Mouse (Mus musculus): ENCODE results near the gene Gm3411. TPM values are rescaled to one million over a fixed set of nuclear protein-coding genes. Genes with fewer than 3 reads are reported as not detected.
"Not testable (repeated sequence)": the region's sequence is repeated elsewhere in the genome, so short reads cannot be mapped to it uniquely, and the experiment has no call there.

Gm3411 gene
- not detected in 2 replicates for polyA plus RNA-seq (2012; rRNA removed)
- 0.09 TPM in 1 of 2 replicates, not detected in the other for polyA plus RNA-seq (2014; fragmentation: Nextera tagmentation; extraction: Ambion mirVana)

DNA sequence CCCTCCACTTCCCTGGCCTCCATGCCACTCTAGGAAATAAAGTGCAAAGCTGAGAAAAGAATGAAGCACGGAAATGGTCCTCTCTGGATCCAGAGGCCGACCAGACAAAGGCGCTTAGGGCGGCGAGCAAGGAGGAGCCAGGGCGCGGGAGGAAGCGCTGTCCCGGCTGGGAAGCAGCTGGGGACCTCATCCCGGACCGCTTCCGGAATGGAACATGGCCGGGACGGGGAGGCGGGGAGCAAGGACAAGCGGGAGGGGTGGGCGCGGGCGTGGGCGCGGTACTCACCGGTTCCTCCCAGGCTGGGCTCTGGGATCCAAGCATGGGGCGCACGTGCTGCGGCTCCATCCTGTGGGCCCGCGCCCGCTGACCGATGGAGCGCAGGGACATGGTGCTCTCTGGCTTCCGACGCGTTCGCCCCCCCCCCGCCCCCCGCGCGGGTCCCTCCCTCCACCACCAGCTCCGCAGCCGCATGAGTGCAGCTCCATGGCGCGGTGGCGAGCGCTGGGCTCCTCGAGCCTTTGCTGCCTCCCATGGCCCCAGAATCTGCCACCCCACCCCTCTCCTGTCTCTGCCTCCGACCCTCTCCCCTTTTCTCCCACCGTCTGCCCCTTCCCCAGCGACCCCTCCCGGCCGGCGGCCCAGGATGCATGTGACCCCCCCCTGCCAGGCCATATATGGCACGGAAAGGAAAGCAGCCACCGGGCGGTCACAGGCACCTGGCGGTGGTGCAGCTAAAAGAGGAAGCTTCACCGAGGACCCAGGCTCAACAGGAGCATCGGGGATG, at the start of gene Gm3411:
Gm3411 (minus strand) TSS at position 320 of the 785 bp plus-strand sequence.
- H3K36me3 ChIP-seq (replicated peaks; ENCODE audit: control insufficient read depth, insufficient read depth, low read depth); H3K27me3 ChIP-seq (ENCODE audit: control insufficient read depth, insufficient read depth, low read length); H3K4me1 ChIP-seq (replicated peaks; ENCODE audit: control insufficient read depth in 2 of 2, insufficient read depth in 2 of 2, low read length in 1 of 2); ATAC-seq (ENCODE audit: insufficient read depth); H3K27ac ChIP-seq; H3K4me2 ChIP-seq (ENCODE audit: low read depth); H3K9me3 ChIP-seq (ENCODE audit: control insufficient read depth, low read length); H3K9ac ChIP-seq (replicated peaks); H3K4me3 ChIP-seq (ENCODE audit: insufficient read depth in 1 of 2, low read depth in 2 of 2, low read length in 2 of 2); DNase-seq (ENCODE audit: low read depth in 3 of 3, low spot score in 3 of 3): not testable (repeated sequence)
- WGBS (ENCODE audit: insufficient replicate concordance) = 2% methylated on average over 53 of the region's 57 CpGs

DNA sequence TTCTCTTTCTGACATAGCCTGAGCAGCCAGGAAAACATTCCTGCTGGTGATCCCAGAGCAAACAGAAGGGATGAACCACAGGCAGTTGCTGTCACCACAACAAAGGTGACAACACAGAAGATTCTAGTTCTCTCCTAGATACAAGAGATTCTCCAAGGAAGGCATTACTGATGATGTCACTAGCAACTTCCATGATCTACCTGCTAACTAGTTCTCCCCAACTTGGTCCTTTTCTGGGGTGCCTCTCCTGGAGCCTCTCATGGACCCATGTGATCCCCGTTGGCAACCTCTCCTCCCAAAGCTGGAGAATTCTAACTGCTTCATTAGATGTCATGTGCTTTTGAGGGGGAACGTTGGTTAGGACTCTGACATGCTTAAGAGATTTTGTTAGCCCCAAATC, 17.7 kb upstream of the Gm3411 start, which contains the start of gene Gm21103:
Gm21103 (minus strand) TSS at position 101 of the 400 bp plus-strand sequence.
- not testable (repeated sequence) for ATAC-seq (ENCODE audit: insufficient read depth); H3K27me3 ChIP-seq (ENCODE audit: control insufficient read depth, insufficient read depth, low read length); H3K9me3 ChIP-seq (ENCODE audit: control insufficient read depth, low read length); DNase-seq (ENCODE audit: low read depth in 3 of 3, low spot score in 3 of 3); H3K36me3 ChIP-seq (replicated peaks; ENCODE audit: control insufficient read depth, insufficient read depth, low read depth); H3K27ac ChIP-seq; H3K4me3 ChIP-seq (ENCODE audit: insufficient read depth in 1 of 2, low read depth in 2 of 2, low read length in 2 of 2); H3K9ac ChIP-seq (replicated peaks); H3K4me2 ChIP-seq (ENCODE audit: low read depth); H3K4me1 ChIP-seq (replicated peaks; ENCODE audit: control insufficient read depth in 2 of 2, insufficient read depth in 2 of 2, low read length in 1 of 2)
- 53% methylated on average over 2 of the region's 2 CpGs for WGBS (ENCODE audit: insufficient replicate concordance)

- H3K9me3 ChIP-seq (ENCODE audit: control insufficient read depth, low read length); H3K4me1 ChIP-seq (replicated peaks; ENCODE audit: control insufficient read depth in 2 of 2, insufficient read depth in 2 of 2, low read length in 1 of 2); H3K27ac ChIP-seq; H3K4me2 ChIP-seq (ENCODE audit: low read depth); H3K36me3 ChIP-seq (replicated peaks; ENCODE audit: control insufficient read depth, insufficient read depth, low read depth); DNase-seq (ENCODE audit: low read depth in 3 of 3, low spot score in 3 of 3); H3K9ac ChIP-seq (replicated peaks); H3K4me3 ChIP-seq (ENCODE audit: insufficient read depth in 1 of 2, low read depth in 2 of 2, low read length in 2 of 2); ATAC-seq (ENCODE audit: insufficient read depth); H3K27me3 ChIP-seq (ENCODE audit: control insufficient read depth, insufficient read depth, low read length): not testable (repeated sequence)
- WGBS (ENCODE audit: insufficient replicate concordance) = 20% methylated on average over 1 of the region's 2 CpGs
Measured at GRCm38 (mm10) chr14:6219192-6219591, 67.9 kb downstream of the Gm3411 start, which contains the start of gene Gm21560. Gene Gm21560, minus strand, starts transcription at chr14:6219292.

Other genes with a start within 250 kb of the Gm3411 start
- gene Gm6337, start 229.0 kb downstream of the Gm3411 start, polyA plus RNA-seq (2012; rRNA removed) = not detected in 2 replicates
- gene Gm6337, start 229.0 kb downstream of the Gm3411 start, polyA plus RNA-seq (2014; fragmentation: Nextera tagmentation; extraction: Ambion mirVana) = not detected in 2 replicates
- gene Gm8206, start 193.3 kb downstream of the Gm3411 start, polyA plus RNA-seq (2012; rRNA removed) = 0.06 TPM in 1 of 2 replicates, not detected in the other
- gene Gm8206, start 193.3 kb downstream of the Gm3411 start, polyA plus RNA-seq (2014; fragmentation: Nextera tagmentation; extraction: Ambion mirVana) = 0.15 TPM in 1 of 2 replicates, not detected in the other
- gene Gm3468, start 178.6 kb downstream of the Gm3411 start, polyA plus RNA-seq (2012; rRNA removed) = 0.05 and 0.06 TPM in 2 replicates
- not detected in 2 replicates for gene Gm3468, start 178.6 kb downstream of the Gm3411 start, polyA plus RNA-seq (2014; fragmentation: Nextera tagmentation; extraction: Ambion mirVana)
- not detected in 2 replicates for gene Gm3476, start 161.4 kb downstream of the Gm3411 start, polyA plus RNA-seq (2012; rRNA removed)
- not detected in 2 replicates for gene Gm3476, start 161.4 kb downstream of the Gm3411 start, polyA plus RNA-seq (2014; fragmentation: Nextera tagmentation; extraction: Ambion mirVana)
- gene Gm21560, start 68.0 kb downstream of the Gm3411 start, polyA plus RNA-seq (2012; rRNA removed) = not detected in 2 replicates
- gene Gm21560, start 68.0 kb downstream of the Gm3411 start, polyA plus RNA-seq (2014; fragmentation: Nextera tagmentation; extraction: Ambion mirVana) = not detected in 2 replicates
- not detected in 2 replicates for gene Gm21103, start 17.6 kb upstream of the Gm3411 start, polyA plus RNA-seq (2012; rRNA removed)
- gene Gm21103, start 17.6 kb upstream of the Gm3411 start, polyA plus RNA-seq (2014; fragmentation: Nextera tagmentation; extraction: Ambion mirVana) = not detected in 2 replicates
- gene Gm3618, start 56.4 kb upstream of the Gm3411 start, polyA plus RNA-seq (2012; rRNA removed) = not detected in 2 replicates
- not detected in 2 replicates for gene Gm3618, start 56.4 kb upstream of the Gm3411 start, polyA plus RNA-seq (2014; fragmentation: Nextera tagmentation; extraction: Ambion mirVana)
- not detected in 2 replicates for gene Gm16440, start 103.1 kb upstream of the Gm3411 start, polyA plus RNA-seq (2012; rRNA removed)
- not detected in 2 replicates for gene Gm16440, start 103.1 kb upstream of the Gm3411 start, polyA plus RNA-seq (2014; fragmentation: Nextera tagmentation; extraction: Ambion mirVana)
- gene Gm3591, start 125.2 kb upstream of the Gm3411 start, polyA plus RNA-seq (2012; rRNA removed) = 0.04 and 0.06 TPM in 2 replicates
- not detected in 2 replicates for gene Gm3591, start 125.2 kb upstream of the Gm3411 start, polyA plus RNA-seq (2014; fragmentation: Nextera tagmentation; extraction: Ambion mirVana)
- gene Gm3594, start 157.4 kb upstream of the Gm3411 start, polyA plus RNA-seq (2012; rRNA removed) = not detected in 2 replicates
- not detected in 2 replicates for gene Gm3594, start 157.4 kb upstream of the Gm3411 start, polyA plus RNA-seq (2014; fragmentation: Nextera tagmentation; extraction: Ambion mirVana)